Mouse (Mus musculus) ES-E14 (cell line): ENCODE measurements around the gene Wdr20. TPM values are rescaled to one million over a fixed set of nuclear protein-coding genes. Genes with fewer than 3 reads are reported as not detected.
"Not testable (repeated sequence)": the region's sequence is repeated elsewhere in the genome, so short reads cannot be mapped to it uniquely, and the experiment has no call there.

Source experiments
- DNase-seq: peaks from one replicate; pipeline ENCODE4 v3.0.0-alpha.2; 2013; ENCODE audit warnings: low read depth, low spot score
- H3K27ac ChIP-seq: 2 replicates; pipeline ENCODE4 v1.5.1; 2012; ENCODE audit warnings: low read depth, mild to moderate bottlenecking, low read length, moderate library complexity, mixed read lengths; ENCODE audit not compliant: poor library complexity, insufficient read depth, severe bottlenecking
- H3K36me3 ChIP-seq: 2 replicates; pipeline ENCODE4 v1.6.1; 2012; ENCODE audit warnings: mild to moderate bottlenecking, low read length, moderate library complexity, mixed read lengths; ENCODE audit not compliant: control insufficient read depth, poor library complexity, insufficient read depth, severe bottlenecking
- H3K4me1 ChIP-seq, 2 experiments: fragments of 150-350 bp in 1 of 2; sonication (generic) in 1 of 2; 2 replicates each; pipeline ENCODE4 v1.6.1; 2012; ENCODE audit warnings: low read length in 2 of 2, mild to moderate bottlenecking in 1 of 2, mixed read lengths in 1 of 2; ENCODE audit not compliant: control insufficient read depth in 2 of 2, insufficient read depth in 2 of 2, poor library complexity in 1 of 2
- H3K4me3 ChIP-seq, 2 experiments: fragments of 150-350 bp in 1 of 2; sonication (generic) in 1 of 2; 2 replicates each; pipeline ENCODE4 v1.5.1; 2012; ENCODE audit warnings: low read length in 2 of 2, low read depth in 1 of 2, mild to moderate bottlenecking in 1 of 2, mixed read lengths in 1 of 2; ENCODE audit not compliant: insufficient read depth in 1 of 2, poor library complexity in 1 of 2, severe bottlenecking in 1 of 2
- H3K9ac ChIP-seq: 2 replicates; pipeline ENCODE4 v1.6.1; 2012; ENCODE audit warnings: low read depth, mild to moderate bottlenecking, low read length, mixed read lengths; ENCODE audit not compliant: poor library complexity, insufficient read depth, severe bottlenecking
- H3K9me3 ChIP-seq: fragments of 150-350 bp; sonication (generic); 2 replicates; pipeline ENCODE4 v1.6.1; 2012; ENCODE audit warnings: low read depth, mild to moderate bottlenecking, low read length; ENCODE audit not compliant: control insufficient read depth, insufficient read depth
- CHD2 ChIP-seq: IDR thresholded peaks from 2 replicates; pipeline ENCODE4 v1.6.1; 2014; ENCODE audit warnings: mild to moderate bottlenecking, low read depth, low read length, inconsistent platforms
- HCFC1 ChIP-seq: IDR thresholded peaks from 2 replicates; pipeline ENCODE4 v1.6.1; 2012; ENCODE audit warnings: low read length, inconsistent platforms, borderline replicate concordance; ENCODE audit not compliant: insufficient read depth
- MAFK ChIP-seq: IDR thresholded peaks from 2 replicates; pipeline ENCODE4 v1.6.1; 2014; ENCODE audit warnings: mild to moderate bottlenecking, low read depth, low read length, inconsistent platforms; ENCODE audit not compliant: insufficient read depth
- ZC3H11A ChIP-seq: IDR thresholded peaks from 2 replicates; pipeline ENCODE4 v1.6.1; 2012; ENCODE audit warnings: low read depth, mild to moderate bottlenecking, inconsistent platforms, low read length, borderline replicate concordance
- ZNF384 ChIP-seq: IDR thresholded peaks from 2 replicates; pipeline ENCODE4 v1.6.1; 2012; ENCODE audit warnings: low read depth, low read length, inconsistent platforms
- in situ Hi-C, 2 experiments: fragments of 600-800 bp; cut with MboI; formaldehyde crosslinking; loops; one replicate each; pipeline ENCODE4 v1.15.1; 2025; ENCODE audit warnings: low sequenced_read_pairs in 2 of 2, inconsistent platforms in 1 of 2; ENCODE audit not compliant: unreplicated experiment in 2 of 2
- total RNA-seq: library from RNA; depleted of rRNA; stranded (reverse); fragments of 300-350 nt; gene quantifications from 2 replicates; pipeline ENCODE4 v1.2.3, GENCODE M21; 2012

The Wdr20 gene
- total RNA-seq, 1 experiment = 30.3 TPM

GRCm38 (mm10) chr12:110733254-110733653 is 4.5 kb upstream of the Wdr20 start:
- DNase-seq, H3K36me3 ChIP-seq, H3K27ac ChIP-seq, H3K4me1 ChIP-seq, in situ Hi-C loops, H3K4me3 ChIP-seq, H3K9ac ChIP-seq, H3K9me3 ChIP-seq: not testable (repeated sequence)
- TF ChIP-seq ZNF384 = peak; percentile 60; the same call in 1 of the 2 replicates

GRCm38 (mm10) chr12:110736641-110737040 is 1.1 kb upstream of the Wdr20 start:
- peak overlapping the region; percentile 74 to 100; a peak in 2 of 4 replicates for H3K4me3 ChIP-seq
- no peak for DNase-seq
- H3K9me3 ChIP-seq = no peaks in the 10 kb centered on the region
- H3K27ac ChIP-seq = no peak overlapping the region
- no peaks in the 10 kb centered on the region for H3K36me3 ChIP-seq
- TF ChIP-seq ZNF384 (no peak), HCFC1 (no peak), MAFK (no peak), ZC3H11A (no peak), CHD2 (no peak)
- H3K9ac ChIP-seq = no peak overlapping the region
- H3K4me1 ChIP-seq = peaks cover 0 to 2% of the 10 kb centered on the region in 2 experiments; a peak in 1 of 4 replicates
- in situ Hi-C loops = no loop called here

GRCm38 (mm10) chr12:110738158-110738921 is 596 bp downstream of the Wdr20 start:
- DNase-seq = no peak
- H3K27ac ChIP-seq = peak overlapping the region; percentile 47; the same call in 1 of the 2 replicates
- peak overlapping the region; percentile 98 for H3K9ac ChIP-seq
- no peak for TF ChIP-seq MAFK
- no peak for TF ChIP-seq CHD2
- TF ChIP-seq HCFC1 = no peak
- TF ChIP-seq ZC3H11A = no peak
- TF ChIP-seq ZNF384 = no peak
- H3K4me1 ChIP-seq = peaks cover 0 to 2% of the 10 kb centered on the region in 2 experiments; a peak in 1 of 4 replicates
- in situ Hi-C loops = no loop called here
- H3K9me3 ChIP-seq = no peaks in the 10 kb centered on the region
- H3K36me3 ChIP-seq = no peaks in the 10 kb centered on the region
- peak overlapping the region; percentile 97 to 100 for H3K4me3 ChIP-seq

GRCm38 (mm10) chr12:110750770-110751439 is 13.2 kb downstream of the Wdr20 start:
- peaks cover 0 to 8% of the 10 kb centered on the region in 2 experiments; a peak in 1 of 4 replicates for H3K4me1 ChIP-seq
- no peak overlapping the region for H3K9ac ChIP-seq
- no peak for TF ChIP-seq CHD2
- TF ChIP-seq MAFK = no peak
- TF ChIP-seq ZNF384 = no peak
- no peak for TF ChIP-seq HCFC1
- no peak for TF ChIP-seq ZC3H11A
- no peak overlapping the region for H3K4me3 ChIP-seq
- no peak for DNase-seq
- peaks cover 3% of the 10 kb centered on the region; the same call in 1 of the 2 replicates for H3K36me3 ChIP-seq
- no peak overlapping the region for H3K27ac ChIP-seq
- in situ Hi-C loops = no loop called here
- no peaks in the 10 kb centered on the region for H3K9me3 ChIP-seq
